Mouse (Mus musculus) heart, postnatal 25 days (tissue): ENCODE data around the gene Engase. TPM values are rescaled to one million over a fixed set of nuclear protein-coding genes. Genes with fewer than 3 reads are reported as not detected.
A peak's percentile ranks its signal among the peaks of the same experiment; 100 is the strongest.

Experiments used
- DNase-seq: peaks from one replicate; pipeline ENCODE4 v3.0.0; 2022; ENCODE audit warnings: low spot score
- intact Hi-C: fragments of 180-260 bp; cut with DNase I; formaldehyde crosslinking; loops from one replicate; pipeline ENCODE4 v1.15.1; 2025
- total RNA-seq, 2 experiments: library from RNA; stranded (reverse); gene quantifications; 2 replicates each; pipeline ENCODE4 v1.2.3; 2021

Gene Engase
- total RNA-seq, 2 experiments from 2014 or later: 5.7 to 6.3 TPM

DNA sequence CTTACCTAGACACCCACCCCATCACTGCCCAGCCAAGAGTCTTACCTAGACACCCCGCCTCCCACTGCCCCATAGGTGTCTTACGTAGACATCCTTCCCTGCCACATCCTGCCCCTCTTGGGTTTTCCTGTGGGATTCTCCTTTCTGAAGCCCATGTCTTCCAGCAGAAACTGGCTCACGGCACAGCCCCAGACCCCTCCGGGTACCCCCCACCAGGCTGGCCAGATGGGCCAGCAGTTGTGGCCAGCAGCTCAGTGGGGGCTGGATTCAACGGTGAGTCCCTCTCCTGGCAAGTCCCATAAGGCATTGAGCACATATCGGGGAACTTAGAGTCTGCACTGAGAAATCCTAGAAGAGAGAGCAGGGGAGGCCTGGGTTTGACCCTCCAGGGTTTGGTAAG, 9.7 kb downstream of the Engase start:
- intact Hi-C loops: no loop called here
- no peak for DNase-seq

DNA sequence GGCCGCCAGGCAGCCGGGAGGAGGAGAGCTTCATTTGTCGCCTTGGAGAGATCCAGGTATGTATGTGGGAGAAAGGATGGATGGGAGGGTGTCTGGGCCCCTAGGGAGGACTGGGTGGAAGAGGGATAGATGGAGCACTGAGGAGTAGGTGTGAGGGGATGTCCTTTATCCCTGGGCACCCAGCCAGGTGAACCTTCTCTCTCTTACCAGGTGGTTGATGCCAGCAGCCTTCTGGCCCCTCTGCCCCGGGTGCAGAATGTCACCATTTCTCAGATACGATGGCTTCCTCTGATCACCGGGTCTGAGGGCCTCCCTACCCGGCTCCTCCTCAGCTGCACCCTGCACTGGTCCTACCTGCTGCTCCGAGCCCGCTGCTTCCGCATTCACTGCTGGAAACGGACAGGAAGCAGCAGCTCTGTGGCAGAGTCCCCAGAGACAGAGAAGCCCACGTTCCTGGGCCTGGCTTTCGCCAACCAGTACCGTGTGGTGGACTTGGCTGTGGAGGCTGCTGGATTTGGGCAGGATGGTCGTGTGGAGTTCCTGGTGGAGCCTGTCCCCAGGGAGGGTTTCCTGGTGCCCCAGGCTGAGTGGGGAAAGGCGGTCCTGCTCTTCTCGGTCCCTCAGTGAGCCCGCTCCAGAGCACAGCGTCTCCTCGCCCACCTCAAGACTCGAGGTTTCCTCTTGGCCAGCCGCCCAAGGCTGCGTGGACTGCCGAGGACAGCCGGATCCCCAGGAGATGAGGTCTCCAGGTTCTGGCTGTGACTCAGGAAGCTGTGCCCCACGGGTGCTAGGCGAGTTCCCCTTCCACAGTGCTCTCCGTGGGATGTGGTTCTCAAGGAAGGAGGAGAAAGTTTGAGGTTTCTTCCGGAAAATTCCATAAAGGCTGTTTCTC, 10.5 kb downstream of the Engase start:
- no peak for DNase-seq
- intact Hi-C loops: no loop called here

DNA sequence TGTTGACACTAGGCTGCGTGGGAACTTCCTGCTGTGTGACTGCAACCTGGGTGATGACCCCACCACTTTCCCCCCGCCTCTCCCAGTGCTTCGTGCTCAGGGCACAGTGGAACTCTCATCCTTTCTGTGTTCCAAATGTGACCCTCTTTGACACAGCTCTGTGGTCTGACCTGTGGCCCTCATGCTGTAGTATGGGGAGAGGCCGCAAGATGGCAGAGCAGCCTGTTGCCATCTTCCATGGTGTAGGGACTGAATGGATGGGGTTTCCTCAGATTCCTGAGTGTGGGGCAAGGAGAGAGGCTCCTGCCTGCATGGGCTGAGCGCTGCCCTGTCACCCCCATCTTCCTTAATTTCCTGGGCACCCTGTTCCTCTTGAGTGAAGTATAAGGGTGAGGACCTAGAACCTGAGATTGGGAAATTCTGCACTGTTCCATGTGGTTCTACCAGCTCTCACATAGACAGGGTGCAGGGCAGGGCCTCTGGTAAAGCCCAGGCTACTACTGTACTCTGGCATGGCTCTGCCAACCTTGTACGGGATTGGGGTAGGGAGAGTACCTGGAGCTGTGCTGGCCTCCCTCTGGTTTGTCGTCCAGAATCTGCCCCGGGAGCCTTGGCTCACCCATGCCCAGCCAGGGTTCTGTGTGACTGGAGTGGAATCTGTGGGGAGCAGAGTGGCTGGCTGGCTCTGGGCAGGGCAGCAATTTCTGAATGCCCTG, 11.7 kb downstream of the Engase start:
- no peak for DNase-seq
- intact Hi-C loops: no loop called here

DNA sequence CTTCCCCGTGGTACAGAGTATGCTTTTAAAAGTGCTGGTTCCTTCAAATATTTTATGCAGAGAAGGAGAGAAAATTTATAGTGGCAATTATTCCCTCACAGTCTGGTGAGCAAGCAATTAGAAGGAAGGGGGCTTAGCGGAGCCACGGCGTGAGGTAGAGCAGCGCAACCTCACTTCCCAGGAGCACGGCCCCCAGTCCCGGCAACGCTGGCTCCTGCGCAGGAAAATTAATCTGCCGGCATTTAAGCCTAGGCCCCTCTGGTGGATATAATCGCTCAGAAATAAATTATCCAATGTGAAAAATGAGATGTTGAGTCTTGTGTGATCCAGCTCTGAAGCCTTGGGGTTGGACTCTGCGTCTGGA, 12.3 kb downstream of the Engase start:
- intact Hi-C loops: no loop called here
- DNase-seq: no peak

DNA sequence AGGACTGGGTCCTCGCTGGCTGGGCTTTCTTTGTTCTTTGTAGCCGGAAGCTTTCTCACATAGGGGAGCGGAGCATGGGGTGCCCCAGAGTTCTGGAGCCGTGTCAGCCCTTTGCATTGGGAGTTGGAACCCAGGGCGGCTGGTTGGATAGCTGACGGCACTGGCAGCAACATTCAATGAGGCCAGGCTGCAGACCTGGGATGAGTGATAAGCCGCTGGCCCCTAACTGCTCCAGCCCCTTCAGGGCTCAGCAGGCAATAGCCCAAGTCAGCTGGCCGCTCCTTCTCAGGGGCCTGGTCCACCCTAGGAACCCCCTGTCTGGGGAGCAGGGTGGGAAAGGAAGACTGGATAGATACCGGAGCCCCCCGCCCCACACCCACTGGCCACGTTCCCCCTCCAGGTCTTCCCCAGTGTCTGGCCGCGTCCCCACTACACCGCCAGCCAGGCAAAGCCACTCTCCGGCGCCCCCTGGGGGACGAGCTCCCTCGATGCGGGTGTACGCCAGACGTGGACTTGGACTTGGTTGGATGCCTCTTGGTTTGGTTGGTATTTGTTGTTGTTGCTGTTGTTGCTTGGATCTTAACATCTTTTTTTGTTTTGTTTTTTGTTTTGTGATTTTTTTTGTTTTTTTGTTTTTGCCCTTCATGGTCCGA, 14.1 kb downstream of the Engase start:
- peak; percentile 54 for DNase-seq
- intact Hi-C loops: loop anchor here (1.0 to 2.0 kb wide), 2 partner anchors 44 to 68 kb away; no protein-coding TSS in a partner anchor

DNA sequence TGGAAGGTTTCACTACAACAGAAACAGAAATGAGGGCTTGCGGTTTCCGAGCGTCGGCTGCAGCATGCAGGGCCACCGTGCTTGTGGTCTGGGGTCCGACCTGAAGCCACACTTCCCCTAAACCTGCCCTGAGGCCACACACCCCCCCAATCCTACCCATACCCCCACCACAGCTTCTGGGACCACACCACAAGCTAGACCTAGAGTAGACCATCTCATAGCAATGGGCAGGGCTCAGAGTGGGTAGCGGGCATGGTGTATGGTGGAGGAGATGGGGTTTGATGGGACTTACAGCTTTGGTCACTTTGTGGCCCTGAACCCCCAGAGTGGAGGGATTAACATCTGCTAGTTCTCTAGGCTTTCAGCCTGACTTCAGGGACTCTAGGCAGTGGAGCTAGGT, 14.6 kb downstream of the Engase start:
- intact Hi-C loops: loop anchor here (1.0 to 2.0 kb wide), 2 partner anchors 45 to 68 kb away; no protein-coding TSS in a partner anchor
- DNase-seq: no peak

DNA sequence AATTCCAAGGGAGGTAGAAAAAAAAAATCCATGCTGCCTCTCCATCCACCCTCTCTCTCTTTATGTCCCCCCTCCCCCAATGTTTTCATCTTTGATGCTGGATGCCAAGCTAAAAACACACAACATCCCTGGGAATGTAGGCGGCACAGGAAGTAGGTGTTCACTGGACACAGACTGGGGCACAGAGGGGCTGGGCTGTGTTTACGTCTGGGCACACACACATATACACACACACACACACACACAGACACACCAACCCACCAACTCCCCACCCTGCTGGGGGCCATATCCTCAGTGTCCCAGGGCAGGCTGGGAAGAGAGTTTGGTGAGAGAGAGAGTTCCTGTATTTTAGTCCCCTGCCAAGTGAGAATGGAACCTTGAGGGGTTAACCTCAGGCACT, 16.8 kb downstream of the Engase start:
- DNase-seq: no peak
- intact Hi-C loops: no loop called here

DNA sequence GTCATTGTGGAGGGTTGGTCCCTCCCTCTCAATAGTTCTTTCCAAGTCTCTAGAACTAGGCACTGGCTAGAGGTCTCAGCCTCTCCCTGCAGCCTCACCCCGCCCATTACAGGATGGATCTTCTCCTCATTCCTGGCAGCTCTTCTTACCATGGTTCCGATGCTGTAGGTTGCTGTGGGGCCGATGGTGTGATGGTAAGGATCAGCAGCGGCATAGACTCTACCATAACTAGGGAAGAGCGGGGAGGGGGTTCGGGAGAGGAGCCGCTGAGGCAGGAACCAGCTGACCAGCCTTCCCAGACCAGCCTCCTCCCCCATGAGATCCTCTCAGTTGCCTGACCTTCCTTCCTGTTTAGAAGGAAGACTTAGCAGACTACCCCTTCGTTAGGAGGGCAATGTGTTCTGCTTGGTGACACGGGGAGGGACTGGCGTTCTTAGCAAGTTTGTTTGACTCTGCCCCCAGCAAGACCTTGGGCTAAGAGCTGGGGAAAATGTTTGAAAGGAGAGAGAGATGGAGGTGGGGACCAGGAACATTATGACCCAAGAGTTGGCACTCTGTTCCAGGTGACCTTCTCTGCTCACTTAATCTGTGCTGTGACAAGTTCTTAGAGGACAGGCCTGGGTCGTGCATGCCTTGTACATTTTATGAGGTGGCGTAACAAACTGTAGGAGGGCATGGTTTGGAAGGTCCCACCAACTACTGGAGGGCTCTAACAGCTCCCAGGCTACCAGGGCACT, 17.5 kb downstream of the Engase start:
- intact Hi-C loops: no loop called here
- DNase-seq: no peak

DNA sequence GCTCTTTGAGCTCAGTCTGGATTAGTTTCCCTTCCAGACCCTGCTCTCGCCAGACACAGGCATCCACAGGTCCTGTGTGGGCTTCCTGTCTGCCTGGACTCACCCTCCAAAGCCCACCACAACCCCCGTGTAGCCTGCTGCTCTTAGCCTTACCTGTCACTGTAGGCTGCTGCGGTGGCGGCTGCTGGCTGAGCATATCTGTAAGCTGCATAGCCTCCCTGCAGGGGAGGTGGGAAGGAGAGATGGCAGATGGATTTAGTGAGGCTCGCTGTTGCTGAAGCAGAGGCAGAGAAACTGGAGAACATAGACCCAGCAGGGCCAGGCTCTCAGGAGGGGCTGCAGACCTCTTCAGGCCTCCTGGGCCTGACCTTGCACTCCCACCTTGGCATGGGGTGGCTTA, 18.4 kb downstream of the Engase start:
- intact Hi-C loops: no loop called here
- no peak for DNase-seq

DNA sequence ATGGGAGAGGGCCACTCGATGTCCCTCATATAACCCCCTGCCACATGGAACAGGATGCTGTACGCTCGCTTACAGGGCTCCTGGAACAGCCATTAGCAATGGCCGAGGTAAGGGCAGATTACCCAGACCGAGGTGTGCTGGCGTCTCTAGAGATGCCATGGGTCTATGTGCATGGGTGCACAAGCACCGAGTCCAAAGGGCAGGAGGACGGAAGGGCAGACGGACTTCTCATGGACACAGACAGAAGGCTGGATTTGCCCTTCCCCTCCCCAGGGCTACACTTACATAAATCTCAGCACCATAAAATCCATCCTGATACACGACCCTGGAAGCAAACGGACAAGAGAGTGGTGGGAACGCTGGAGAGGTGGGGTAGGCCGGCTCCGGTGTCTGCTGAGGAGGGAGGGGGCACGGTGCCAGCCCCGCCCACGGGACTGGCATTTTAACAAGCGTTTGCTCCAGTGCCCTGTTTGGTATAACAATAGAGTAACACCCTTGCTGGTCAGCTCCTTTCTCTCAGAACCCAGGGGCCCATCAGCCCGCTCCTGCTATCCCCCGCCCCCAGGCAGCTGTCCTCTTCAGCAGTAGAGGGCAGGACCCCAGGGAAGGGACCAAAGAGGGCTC, 19.5 kb downstream of the Engase start:
- intact Hi-C loops: no loop called here
- DNase-seq: no peak

DNA sequence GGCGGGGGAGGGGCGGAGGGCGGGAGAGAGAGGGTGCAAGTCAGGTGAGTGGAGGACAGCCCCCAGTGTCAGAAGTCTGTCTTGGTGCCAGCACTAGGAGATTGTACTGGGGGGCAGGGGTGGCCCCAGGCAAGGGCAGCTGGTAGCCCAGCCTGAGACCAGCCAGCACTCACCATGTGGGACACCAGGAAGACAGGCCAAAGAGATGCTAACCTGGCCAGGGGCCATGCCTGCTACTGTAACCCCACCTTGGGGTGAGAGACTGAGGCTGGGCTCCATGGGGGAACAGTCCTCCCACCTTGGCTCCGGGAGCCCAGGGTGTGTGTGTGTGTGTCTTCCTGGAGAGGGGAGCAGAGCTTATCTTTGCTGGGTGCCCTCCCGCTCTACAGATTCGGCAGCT, 26.4 kb downstream of the Engase start:
- DNase-seq: no peak
- intact Hi-C loops: no loop called here

DNA sequence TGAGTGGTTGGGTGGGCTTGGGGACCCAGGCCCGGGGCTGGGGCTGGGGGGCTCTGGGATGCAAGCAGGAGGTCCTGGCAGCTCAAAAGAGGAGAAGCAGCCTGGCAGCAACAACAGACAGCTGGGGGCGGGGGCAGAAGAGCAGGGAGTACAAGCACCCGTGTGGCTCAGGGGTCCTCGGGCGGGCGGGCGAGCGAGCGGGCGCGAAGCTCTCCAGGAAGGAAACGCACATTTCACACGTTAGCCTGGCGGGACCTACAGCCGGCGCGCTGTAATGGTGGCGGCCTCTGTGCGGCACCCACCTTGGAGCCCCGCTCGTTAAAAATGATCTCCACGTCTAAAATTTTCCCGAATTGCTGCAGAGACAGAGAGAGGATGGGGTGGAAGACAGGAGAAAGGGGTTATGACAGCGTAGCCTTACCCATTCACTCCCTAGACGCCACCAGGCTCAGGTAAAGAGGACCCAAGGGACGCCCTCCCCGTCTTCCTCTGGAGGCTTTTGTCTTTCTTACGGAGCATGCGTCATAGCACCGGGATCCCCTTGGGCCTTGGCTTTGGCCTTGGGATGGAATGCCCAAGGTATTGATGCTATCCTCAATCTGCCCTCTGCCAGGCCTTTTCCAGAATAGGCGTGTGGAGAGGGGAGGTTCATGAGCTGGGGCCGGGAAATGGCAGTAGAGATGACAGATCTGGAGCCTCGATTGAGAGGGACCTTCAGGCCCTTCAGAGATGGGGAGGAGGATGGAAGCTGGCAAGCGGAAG, 27.0 kb downstream of the Engase start:
- intact Hi-C loops: no loop called here
- DNase-seq: no peak

DNA sequence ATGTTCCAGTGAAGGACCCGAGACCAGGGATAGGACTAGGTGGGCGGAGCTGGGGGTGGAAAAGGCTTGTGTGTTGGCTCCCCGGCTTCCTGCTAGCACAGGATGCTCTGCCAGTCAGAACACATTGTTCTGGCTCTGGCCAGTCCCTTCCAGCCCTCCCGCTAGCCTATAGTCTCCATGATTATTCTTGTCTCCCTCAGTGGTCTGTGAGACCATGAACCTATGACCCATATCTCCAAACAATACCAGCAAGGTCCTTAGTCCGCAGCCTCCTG, 27.5 kb downstream of the Engase start:
- no peak for DNase-seq
- intact Hi-C loops: no loop called here

DNA sequence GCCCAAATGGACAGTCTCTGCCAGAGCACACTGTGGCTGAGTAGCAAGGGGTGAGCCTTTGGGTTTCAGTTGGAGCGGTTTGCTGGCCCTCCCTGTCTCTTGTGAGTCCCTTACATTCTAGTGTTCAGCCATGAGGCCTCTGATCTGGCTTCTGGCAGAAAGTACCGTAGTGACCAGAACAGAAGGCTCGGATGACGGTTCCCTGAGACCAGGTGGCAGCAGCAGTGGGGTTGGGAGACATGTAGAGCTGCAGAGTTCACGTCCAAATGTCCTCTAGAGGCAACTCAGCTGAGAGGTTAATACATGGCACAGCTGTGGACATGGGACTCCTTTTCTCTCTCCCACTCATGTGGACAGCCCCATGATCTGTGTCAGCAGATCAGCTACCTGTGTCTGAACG, 30.5 kb downstream of the Engase start:
- intact Hi-C loops: no loop called here
- DNase-seq: no peak

DNA sequence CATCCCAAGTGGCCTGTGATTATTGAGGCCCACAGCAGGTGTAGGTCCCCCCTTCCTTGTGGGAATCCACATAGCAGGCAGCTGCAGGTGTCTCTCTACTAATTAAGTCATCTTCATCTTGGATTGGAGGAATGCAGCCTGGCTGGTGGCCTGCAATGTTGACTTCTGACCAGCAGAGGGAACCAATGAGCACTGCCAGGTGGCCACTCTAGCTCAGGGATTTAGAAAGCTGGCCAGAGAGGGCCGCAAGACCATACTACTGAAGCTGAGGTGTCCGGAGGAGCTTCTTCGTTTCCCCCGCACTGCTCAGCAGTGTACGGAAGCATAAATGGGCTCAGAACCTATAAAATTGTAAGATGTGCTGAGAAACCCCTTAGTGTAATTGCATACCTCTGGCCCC, 31.3 kb downstream of the Engase start:
- intact Hi-C loops: no loop called here
- DNase-seq: peak; percentile 16

DNA sequence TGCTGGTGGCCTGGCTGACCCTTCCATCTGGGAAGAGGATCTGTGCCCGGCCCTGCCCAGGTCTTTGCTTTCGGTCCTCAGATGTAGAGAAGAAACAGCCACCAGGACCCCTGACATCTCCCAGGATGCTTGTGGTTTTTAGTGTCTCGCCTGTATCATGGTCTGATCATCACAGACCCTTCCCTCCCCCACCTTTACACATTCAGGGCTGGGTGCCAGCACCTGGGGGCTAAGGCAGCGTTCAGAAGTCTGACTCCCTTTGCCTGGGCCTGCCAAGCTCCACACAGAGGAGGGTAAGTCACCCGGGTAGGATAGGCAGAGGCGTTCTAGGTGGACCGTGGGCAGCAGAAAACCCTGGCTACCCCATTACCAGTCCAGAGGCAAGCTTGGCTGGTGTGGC, 31.7 kb downstream of the Engase start:
- DNase-seq: no peak
- intact Hi-C loops: no loop called here

DNA sequence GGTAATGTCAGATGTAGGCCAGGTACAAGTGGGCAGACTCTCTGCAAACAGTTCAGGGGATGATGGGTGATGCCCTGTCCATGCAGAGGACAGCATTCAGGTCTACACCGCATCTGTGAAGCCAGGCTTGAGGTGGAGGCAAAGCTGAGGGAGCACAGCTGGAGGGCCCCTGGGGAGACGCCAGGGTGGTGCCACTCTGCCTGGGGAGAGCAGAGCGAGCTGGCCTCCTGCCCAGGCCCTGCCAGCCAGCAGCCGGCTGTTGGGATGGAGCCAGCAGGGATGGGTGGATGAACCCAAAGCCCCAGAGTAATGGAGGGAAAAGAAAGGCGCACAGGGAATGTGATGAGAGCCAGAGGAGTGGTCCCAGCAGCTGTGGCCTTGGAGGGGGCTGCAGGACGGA, 35.2 kb downstream of the Engase start:
- intact Hi-C loops: loop anchor here (2.0 kb wide), 1 partner anchor 229 kb away; no protein-coding TSS in a partner anchor
- no peak for DNase-seq

DNA sequence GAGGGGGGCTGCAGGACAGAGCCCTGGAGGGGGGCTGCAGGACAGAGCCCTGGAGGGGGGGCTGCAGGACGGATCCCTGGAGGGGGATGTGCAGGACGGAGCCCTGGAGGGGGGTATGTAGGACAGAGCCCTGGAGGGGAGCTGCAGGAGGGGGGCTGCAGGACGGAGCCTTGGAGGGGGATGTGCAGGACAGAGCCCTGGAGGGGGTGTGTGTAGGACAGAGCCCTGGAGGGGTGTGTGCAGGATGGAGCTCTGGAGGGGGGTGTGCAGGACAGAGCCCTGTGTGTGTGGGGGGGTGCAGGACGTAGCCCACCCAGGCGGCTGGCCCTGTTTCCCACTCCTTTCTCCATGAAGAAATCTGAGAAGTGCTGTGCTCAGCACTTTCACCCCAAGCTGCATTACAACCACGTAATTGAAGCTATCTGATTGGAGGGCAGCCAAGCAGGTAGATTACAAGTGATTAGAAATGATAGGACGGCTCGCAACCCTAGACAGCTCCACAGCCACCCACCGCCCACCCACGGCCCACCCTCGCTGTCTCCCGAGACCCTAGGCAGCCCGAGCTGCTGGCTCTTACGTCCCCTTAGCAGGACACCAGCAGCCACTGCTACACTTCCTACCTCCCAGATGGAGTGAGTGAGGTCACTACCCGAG, 35.8 kb downstream of the Engase start:
- DNase-seq: no peak
- intact Hi-C loops: no loop called here

DNA sequence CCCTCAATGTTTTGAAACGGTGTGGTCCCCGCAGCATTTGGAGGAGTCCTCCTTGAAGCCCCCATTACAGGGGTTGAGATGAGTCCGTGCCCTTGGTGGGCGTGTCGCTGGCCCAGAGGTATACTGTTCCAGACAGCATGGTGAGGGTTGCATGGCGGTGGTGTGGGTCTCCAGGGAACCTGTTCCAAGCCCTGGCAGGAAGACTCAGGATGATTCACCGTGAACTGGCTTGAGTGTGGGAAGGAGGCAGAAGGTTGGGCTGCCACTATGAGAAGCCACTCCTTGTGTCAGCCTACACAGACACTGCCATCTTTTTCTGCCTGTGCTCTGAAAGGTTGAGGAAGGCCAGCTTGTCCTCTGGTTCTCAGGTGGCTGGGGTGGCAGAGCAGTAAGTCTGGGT, 41.3 kb downstream of the Engase start:
- intact Hi-C loops: no loop called here
- no peak for DNase-seq
